In the genomic region with DNA sequence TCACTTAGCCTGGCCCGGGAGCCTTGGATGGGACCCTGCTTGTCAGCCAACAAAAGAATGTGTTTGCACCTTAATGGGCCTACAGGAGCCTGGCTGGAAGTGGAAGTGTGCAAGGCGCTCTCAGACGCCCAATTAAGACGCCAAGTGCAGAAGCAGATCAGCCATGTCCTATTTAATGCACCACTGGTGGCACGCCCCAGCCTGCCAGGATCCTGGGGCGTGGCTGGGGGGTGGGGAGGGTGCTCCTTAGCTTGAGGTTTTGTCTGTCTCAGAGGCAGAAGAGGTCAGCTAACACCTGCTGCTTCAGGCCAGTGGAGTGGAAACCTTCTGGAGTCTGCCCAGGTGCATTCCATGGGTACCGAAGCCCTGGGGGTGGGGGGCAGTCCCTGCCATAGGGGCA, we compare ENCODE assay signal across 18 mouse cellular contexts. TPM values are rescaled to one million over a fixed set of nuclear protein-coding genes. Genes with fewer than 3 reads are reported as not detected.
DNase-seq lines count a peak whose midpoint lies in the region; ATAC-seq and TF ChIP-seq lines count a peak whose summit lies in the region.
"Had no signal": no experiment of that assay in that cellular context is flagged by ENCODE, and none has a peak within 500 bp of the region (broad histone marks: within the 10 kb centered on the region; RNA-seq: fewer than 3 reads in every experiment).

No protein-coding gene starts in this region.

- H3K9me3 ChIP-seq in lung, embryonic 16.5 days (ENCODE audit: control insufficient read depth, low read length), result no peaks in the 10 kb centered on the region
- H3K9me3 ChIP-seq in kidney, postnatal 0 days (replicated peaks; ENCODE audit: low read length), result no peaks in the 10 kb centered on the region
- H3K9me3 ChIP-seq: midbrain, embryonic 12.5 days had no signal

- DNase-seq in embryo, embryonic 10 days (ENCODE audit: low spot score), result peak; percentile 9
- no peak for DNase-seq in embryo, embryonic 11 days
- DNase-seq in lung, postnatal 25 days (ENCODE audit: low spot score), result no peak
- DNase-seq in ES-CJ7 (ENCODE audit: low read depth, low spot score), result peak; percentile 79
- no peak for DNase-seq in kidney, postnatal 0 days (ENCODE audit: low spot score)
- DNase-seq in layer of hippocampus, adult 8-10 months (ENCODE audit: low spot score in 2 of 2), result no peak
- DNase-seq: cerebellum, adult 8-10 months; gastrocnemius, postnatal 10 days; heart, postnatal 4 days; lung, postnatal 10 days; right cerebral cortex, postnatal 4 days; thymus, postnatal 25 days had no signal

- no peak overlapping the region for H3K27ac ChIP-seq in lung, embryonic 16.5 days (ENCODE audit: low read length)
- H3K27ac ChIP-seq in kidney, postnatal 0 days, result no peak overlapping the region
- H3K27ac ChIP-seq: midbrain, embryonic 12.5 days had no signal

- 0 out of 2 replicates have a peak, but pooled peaks have one; percentile 16 for ATAC-seq in lung, embryonic 16.5 days (ENCODE audit: low read depth)
- peak; percentile 64; the same call in 1 of the 2 replicates for ATAC-seq in kidney, postnatal 0 days (replicated peaks; ENCODE audit: low FRiP score, low read depth)
- no peak for ATAC-seq in megakaryocyte-erythroid progenitor cell, adult 5-6 weeks (replicated peaks; ENCODE audit: low FRiP score, low TSS enrichment, poor library complexity, severe bottlenecking)
- ATAC-seq: forebrain, embryonic 14.5 days had no signal

- H3K4me2 ChIP-seq in lung, embryonic 16.5 days (ENCODE audit: low read depth, low read length), result no peak overlapping the region
- H3K4me2 ChIP-seq in kidney, postnatal 0 days (ENCODE audit: low read length), result no peak overlapping the region
- H3K4me2 ChIP-seq: heart, embryonic 11.5 days; liver, embryonic 11.5 days; midbrain, embryonic 12.5 days had no signal

- 60% methylated on average over 7 of the region's 7 CpGs for WGBS in lung, embryonic 16.5 days
- WGBS in kidney, postnatal 0 days, result 32% methylated on average over 7 of the region's 7 CpGs

- no peak for TF ChIP-seq CTCF in kidney, postnatal 0 days (IDR thresholded peaks at IDR 0.05; ENCODE audit: low read depth)

- H3K9ac ChIP-seq in lung, embryonic 16.5 days (ENCODE audit: low read length), result no peak overlapping the region
- no peak overlapping the region for H3K9ac ChIP-seq in kidney, postnatal 0 days (ENCODE audit: low read depth, low read length)
- H3K9ac ChIP-seq: midbrain, embryonic 12.5 days had no signal

- H3K4me3 ChIP-seq in lung, embryonic 16.5 days (ENCODE audit: low read length), result no peak overlapping the region
- no peak overlapping the region for H3K4me3 ChIP-seq in kidney, postnatal 0 days (replicated peaks; ENCODE audit: low read depth, low read length)
- H3K4me3 ChIP-seq: midbrain, embryonic 12.5 days had no signal

- H3K36me3 ChIP-seq in lung, embryonic 16.5 days (ENCODE audit: control insufficient read depth, insufficient read depth, low read length), result no peaks in the 10 kb centered on the region
- no peaks in the 10 kb centered on the region for H3K36me3 ChIP-seq in kidney, postnatal 0 days (ENCODE audit: insufficient read depth, low read length)

- no peaks in the 10 kb centered on the region for H3K4me1 ChIP-seq in lung, embryonic 16.5 days (replicated peaks; ENCODE audit: control insufficient read depth, insufficient read depth, low read length)
- H3K4me1 ChIP-seq in kidney, postnatal 0 days (replicated peaks; ENCODE audit: insufficient read depth, low read length), result 0 out of 2 replicates have a peak, but pooled peaks cover 4% of the 10 kb centered on the region

- H3K27me3 ChIP-seq in lung, embryonic 16.5 days (ENCODE audit: control insufficient read depth, insufficient read depth, low read depth, low read length), result no peaks in the 10 kb centered on the region
- H3K27me3 ChIP-seq in kidney, postnatal 0 days (ENCODE audit: insufficient read depth, low read length), result no peaks in the 10 kb centered on the region

RNA-seq across cellular contexts. Expression of gene Gnb1l, which starts 18.8 kb away (rescaled TPM):
- polyA plus RNA-seq in lung, embryonic 16.5 days (2015; fragmentation: Nextera tagmentation; extraction: Ambion mirVana), result 14.1 and 14.3 TPM in 2 replicates
- 12.9 and 16.1 TPM in 2 replicates for polyA plus RNA-seq in kidney, postnatal 0 days (2015; fragmentation: Nextera tagmentation; extraction: Ambion mirVana)
- 1 to 10 TPM; 5.7 to 8.9 (median 6.5) TPM for total RNA-seq in layer of hippocampus, adult 8-10 months (2022)
- total RNA-seq in megakaryocyte-erythroid progenitor cell, adult 5-6 weeks (2014; fragmentation: Nextera tagmentation), result 14.6 and 17.1 TPM in 2 replicates
- total RNA-seq in megakaryocyte-erythroid progenitor cell, adult 5-6 weeks (2017), result 5.8 and 10.1 TPM in 2 replicates

RNA-seq across cellular contexts. Expression of gene Rtl10, which starts 19.0 kb away (rescaled TPM):
- 4.0 and 4.5 TPM in 2 replicates for polyA plus RNA-seq in lung, embryonic 16.5 days (2015; fragmentation: Nextera tagmentation; extraction: Ambion mirVana)
- polyA plus RNA-seq in kidney, postnatal 0 days (2015; fragmentation: Nextera tagmentation; extraction: Ambion mirVana), result 2.2 and 3.0 TPM in 2 replicates
- 10 to 100 TPM in 2 of 4 experiments, 1 to 10 TPM in 2; 7.9 to 11.1 (median 9.6) TPM for total RNA-seq in layer of hippocampus, adult 8-10 months (2022)
- 18.9 and 23.1 TPM in 2 replicates for total RNA-seq in megakaryocyte-erythroid progenitor cell, adult 5-6 weeks (2014; fragmentation: Nextera tagmentation)
- 7.4 and 9.1 TPM in 2 replicates for total RNA-seq in megakaryocyte-erythroid progenitor cell, adult 5-6 weeks (2017)

RNA-seq across cellular contexts. Expression of gene Comt, which starts 53.0 kb away (rescaled TPM):
- polyA plus RNA-seq in lung, embryonic 16.5 days (2015; fragmentation: Nextera tagmentation; extraction: Ambion mirVana), result 124 and 125 TPM in 2 replicates
- 107 and 123 TPM in 2 replicates for polyA plus RNA-seq in kidney, postnatal 0 days (2015; fragmentation: Nextera tagmentation; extraction: Ambion mirVana)
- 10 to 100 TPM; 67.1 to 80.6 (median 76.9) TPM for total RNA-seq in layer of hippocampus, adult 8-10 months (2022)
- total RNA-seq in megakaryocyte-erythroid progenitor cell, adult 5-6 weeks (2014; fragmentation: Nextera tagmentation), result 84.0 and 105 TPM in 2 replicates
- total RNA-seq in megakaryocyte-erythroid progenitor cell, adult 5-6 weeks (2017), result 56.1 and 59.7 TPM in 2 replicates

RNA-seq across cellular contexts. Expression of gene Txnrd2, which starts 53.5 kb away (rescaled TPM):
- polyA plus RNA-seq in lung, embryonic 16.5 days (2015; fragmentation: Nextera tagmentation; extraction: Ambion mirVana), result 22.0 and 22.1 TPM in 2 replicates
- polyA plus RNA-seq in kidney, postnatal 0 days (2015; fragmentation: Nextera tagmentation; extraction: Ambion mirVana), result 29.8 and 30.6 TPM in 2 replicates
- total RNA-seq in layer of hippocampus, adult 8-10 months (2022), result 10 to 100 TPM; 19.4 to 24.4 (median 21.0) TPM
- 75.4 and 82.3 TPM in 2 replicates for total RNA-seq in megakaryocyte-erythroid progenitor cell, adult 5-6 weeks (2014; fragmentation: Nextera tagmentation)
- 97.2 and 145 TPM in 2 replicates for total RNA-seq in megakaryocyte-erythroid progenitor cell, adult 5-6 weeks (2017)

Comparison
In these comparisons a context has a peak if more than half of its experiments do, and no peak if none do; other contexts are left out.
1. DNase-seq: peak in embryo, embryonic 10 days (single experiment) and ES-CJ7 (single experiment); none in embryo, embryonic 11 days (single experiment), lung, postnatal 25 days (single experiment), kidney, postnatal 0 days (single experiment) and layer of hippocampus, adult 8-10 months (0 of 2).